Mouse (Mus musculus): ENCODE results near the gene Shisa4.

DNA sequence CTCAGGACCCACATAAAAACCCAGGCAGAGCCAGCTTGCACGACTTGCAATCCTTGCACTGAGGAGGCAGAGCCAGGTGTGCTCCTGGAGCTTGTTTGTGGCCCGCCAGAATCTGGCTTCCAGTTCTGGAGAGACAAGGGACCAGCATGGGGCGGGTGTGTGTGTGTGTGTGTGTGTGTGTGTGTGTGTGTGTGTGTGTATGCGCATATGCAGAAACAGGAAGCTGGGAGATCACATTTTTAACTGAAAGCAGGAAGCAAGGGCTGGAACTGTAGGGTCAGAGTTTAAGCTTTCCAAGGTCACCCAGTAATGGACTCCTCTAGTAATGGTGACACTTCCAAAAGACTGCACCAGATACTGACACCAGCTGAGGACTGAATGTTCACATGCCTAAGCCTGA, 31.0 kb downstream of the Shisa4 start:
- TF ChIP-seq EP300 (IDR thresholded peaks at IDR 0.05) (no peak), CTCF (IDR thresholded peaks at IDR 0.05) (no peak)

All from lung, postnatal 0 days (tissue).